Mouse (Mus musculus) Patski (cell line): ENCODE measurements around the gene Nav3. TPM values are rescaled to one million over a fixed set of nuclear protein-coding genes. Genes with fewer than 3 reads are reported as not detected.

Experiments used
- ATAC-seq: fragments of 100-300 bp; one replicate; pipeline ENCODE4 v1.8.0; 2021
- CTCF ChIA-PET: fragments of 350-600 bp; sonication (Branson Sonifier 250); formaldehyde crosslinking; loops from one replicate; lab custom pipeline; 2022; ENCODE audit warnings: inconsistent platforms; lab: Charles Lee
- POLR2A ChIA-PET: fragments of 350-600 bp; sonication (Branson Sonifier 250); formaldehyde crosslinking; loops from one replicate; lab custom pipeline; 2022; ENCODE audit warnings: antibody characterized with exemption, inconsistent platforms; lab: Charles Lee
- DNase-seq: peaks from one replicate; pipeline ENCODE4 v3.0.0-alpha.2; 2011; ENCODE audit warnings: low read depth, low spot score
- H3K27me3 ChIP-seq: fragments of 371-371 bp; one replicate; pipeline ENCODE4 v1.5.1; 2021
- CTCF ChIP-seq: fragments of 100-300 bp; IDR thresholded peaks from one replicate; pipeline ENCODE4 v1.5.1; 2021
- in situ Hi-C: fragments of 300-500 bp; cut with MboI; formaldehyde crosslinking; loops from 3 replicates; pipeline ENCODE4 v1.11.1; 2018; ENCODE audit warnings: low pct_unique_long_range_greater_than_20kb, mixed read lengths
- polyA plus RNA-seq: library from polyadenylated mRNA; unstranded; gene quantifications from one replicate; pipeline ENCODE4 v1.2.3, GENCODE M21; 2021

The Nav3 gene
- polyA plus RNA-seq, 1 experiment from 2014 or later: 2.4 TPM

GRCm38 (mm10) chr10:109976351-109976750 is 479.7 kb downstream of the Nav3 start:
- POLR2A ChIA-PET: no interaction called here
- H3K27me3 ChIP-seq: peaks cover 14% of the 10 kb centered on the region
- in situ Hi-C loops: no loop called here
- ATAC-seq: no peak
- CTCF ChIA-PET: no interaction called here
- DNase-seq: no peak
- TF ChIP-seq CTCF: no peak

- in situ Hi-C loops: no loop called here
Observed at GRCm38 (mm10) chr10:109974177-109974576, 481.8 kb downstream of the Nav3 start.

GRCm38 (mm10) chr10:109973483-109973882 is 482.5 kb downstream of the Nav3 start:
- peaks cover 14% of the 10 kb centered on the region for H3K27me3 ChIP-seq
- no peak for ATAC-seq
- ChIA-PET CTCF (no interaction called here), POLR2A (no interaction called here)
- in situ Hi-C loops: no loop called here
- TF ChIP-seq CTCF: no peak
- DNase-seq: no peak

More at GRCm38 (mm10) chr10:109974177-109974576, 481.8 kb downstream of the Nav3 start:
- CTCF ChIA-PET: no interaction called here
- POLR2A ChIA-PET: no interaction called here
- ATAC-seq (no peak), DNase-seq (no peak)
- TF ChIP-seq CTCF: no peak
- peaks cover 14% of the 10 kb centered on the region for H3K27me3 ChIP-seq

GRCm38 (mm10) chr10:109950296-109950695 is 505.7 kb downstream of the Nav3 start:
- no peak for TF ChIP-seq CTCF
- in situ Hi-C loops: no loop called here
- ATAC-seq: no peak
- CTCF ChIA-PET: interaction anchor here (1.2 kb wide), 1 partner anchor 10 kb away, joined by 3 read pairs; no protein-coding TSS in a partner anchor
- POLR2A ChIA-PET: interaction anchor here (0.7 kb wide), 1 partner anchor 21 kb away, joined by 3 read pairs; no protein-coding TSS in a partner anchor
- H3K27me3 ChIP-seq: peaks cover 9% of the 10 kb centered on the region
- no peak for DNase-seq

- no peak for TF ChIP-seq CTCF
- ATAC-seq: no peak
- ChIA-PET CTCF (no interaction called here), POLR2A (no interaction called here)
- in situ Hi-C loops: no loop called here
- no peak for DNase-seq
- peaks cover 48% of the 10 kb centered on the region for H3K27me3 ChIP-seq
Observed at GRCm38 (mm10) chr10:109929319-109929622, 526.7 kb downstream of the Nav3 start.

- POLR2A ChIA-PET: no interaction called here
- CTCF ChIA-PET: no interaction called here
Observed at GRCm38 (mm10) chr10:109928547-109929318, 527.3 kb downstream of the Nav3 start.

GRCm38 (mm10) chr10:109926149-109926548 is 529.9 kb downstream of the Nav3 start:
- in situ Hi-C loops: no loop called here
- ChIA-PET CTCF (no interaction called here), POLR2A (no interaction called here)
- DNase-seq: no peak
- H3K27me3 ChIP-seq: peaks cover 36% of the 10 kb centered on the region
- ATAC-seq: no peak
- no peak for TF ChIP-seq CTCF

More at GRCm38 (mm10) chr10:109928547-109929318, 527.3 kb downstream of the Nav3 start:
- no peak for ATAC-seq
- peaks cover 42% of the 10 kb centered on the region for H3K27me3 ChIP-seq
- DNase-seq: no peak
- no peak for TF ChIP-seq CTCF
- in situ Hi-C loops: no loop called here

GRCm38 (mm10) chr10:109924136-109924535 is 531.9 kb downstream of the Nav3 start:
- no peak for TF ChIP-seq CTCF
- POLR2A ChIA-PET: no interaction called here
- H3K27me3 ChIP-seq: peaks cover 36% of the 10 kb centered on the region
- DNase-seq (no peak), ATAC-seq (no peak)
- CTCF ChIA-PET: no interaction called here
- in situ Hi-C loops: loop anchor here (5.0 kb wide), 1 partner anchor 163 kb away; no protein-coding TSS in a partner anchor

GRCm38 (mm10) chr10:109921368-109921767 is 534.6 kb downstream of the Nav3 start:
- no peak for ATAC-seq
- CTCF ChIA-PET: interaction anchor here (1.1 to 1.5 kb wide), 3 partner anchors 14 to 124 kb away, joined by 3 read pairs; no protein-coding TSS in a partner anchor
- POLR2A ChIA-PET: no interaction called here
- DNase-seq: no peak
- in situ Hi-C loops: loop anchor here (5.0 kb wide), 1 partner anchor 166 kb away; no protein-coding TSS in a partner anchor
- peaks cover 16% of the 10 kb centered on the region for H3K27me3 ChIP-seq
- no peak for TF ChIP-seq CTCF

- H3K27me3 ChIP-seq: peaks cover 12% of the 10 kb centered on the region
- DNase-seq: peak; percentile 20
- ATAC-seq: peak; percentile 88
- POLR2A ChIA-PET: no interaction called here
- in situ Hi-C loops: loop anchor here (5.0 kb wide), 1 partner anchor 167 kb away; no protein-coding TSS in a partner anchor
- peak; percentile 90 for TF ChIP-seq CTCF
- CTCF ChIA-PET: interaction anchor here (1.1 to 1.7 kb wide), 5 partner anchors 14 to 813 kb away, joined by 3 to 6 read pairs (median 3); no protein-coding TSS in a partner anchor
Observed at GRCm38 (mm10) chr10:109920607-109921187, 535.3 kb downstream of the Nav3 start.

- in situ Hi-C loops: no loop called here
Observed at GRCm38 (mm10) chr10:109919515-109919914, 536.5 kb downstream of the Nav3 start.

More at GRCm38 (mm10) chr10:109919515-109919914, 536.5 kb downstream of the Nav3 start:
- DNase-seq (no peak), ATAC-seq (peak; percentile 24)
- CTCF ChIA-PET: interaction anchor here (1.0 to 1.7 kb wide), 5 partner anchors 19 to 814 kb away, joined by 3 to 6 read pairs (median 3); no protein-coding TSS in a partner anchor
- TF ChIP-seq CTCF: peak; percentile 75
- H3K27me3 ChIP-seq: peaks cover 2% of the 10 kb centered on the region
- POLR2A ChIA-PET: no interaction called here
